Mouse (Mus musculus) CD4-positive helper T cell, adult 2 months (primary cell): ENCODE data around the gene Meis1.

ENCODE experiments used
- DNase-seq: peaks from one replicate; pipeline ENCODE4 v3.0.0-alpha.2; 2012; ENCODE audit warnings: low read depth, missing footprints, low spot score

The Meis1 gene

GRCm38 (mm10) chr11:19014441-19015161, 4.2 kb downstream of the Meis1 start:
- no peak for DNase-seq

- DNase-seq, result no peak
Measured at GRCm38 (mm10) chr11:19014113-19014440, 4.7 kb downstream of the Meis1 start.

DNA sequence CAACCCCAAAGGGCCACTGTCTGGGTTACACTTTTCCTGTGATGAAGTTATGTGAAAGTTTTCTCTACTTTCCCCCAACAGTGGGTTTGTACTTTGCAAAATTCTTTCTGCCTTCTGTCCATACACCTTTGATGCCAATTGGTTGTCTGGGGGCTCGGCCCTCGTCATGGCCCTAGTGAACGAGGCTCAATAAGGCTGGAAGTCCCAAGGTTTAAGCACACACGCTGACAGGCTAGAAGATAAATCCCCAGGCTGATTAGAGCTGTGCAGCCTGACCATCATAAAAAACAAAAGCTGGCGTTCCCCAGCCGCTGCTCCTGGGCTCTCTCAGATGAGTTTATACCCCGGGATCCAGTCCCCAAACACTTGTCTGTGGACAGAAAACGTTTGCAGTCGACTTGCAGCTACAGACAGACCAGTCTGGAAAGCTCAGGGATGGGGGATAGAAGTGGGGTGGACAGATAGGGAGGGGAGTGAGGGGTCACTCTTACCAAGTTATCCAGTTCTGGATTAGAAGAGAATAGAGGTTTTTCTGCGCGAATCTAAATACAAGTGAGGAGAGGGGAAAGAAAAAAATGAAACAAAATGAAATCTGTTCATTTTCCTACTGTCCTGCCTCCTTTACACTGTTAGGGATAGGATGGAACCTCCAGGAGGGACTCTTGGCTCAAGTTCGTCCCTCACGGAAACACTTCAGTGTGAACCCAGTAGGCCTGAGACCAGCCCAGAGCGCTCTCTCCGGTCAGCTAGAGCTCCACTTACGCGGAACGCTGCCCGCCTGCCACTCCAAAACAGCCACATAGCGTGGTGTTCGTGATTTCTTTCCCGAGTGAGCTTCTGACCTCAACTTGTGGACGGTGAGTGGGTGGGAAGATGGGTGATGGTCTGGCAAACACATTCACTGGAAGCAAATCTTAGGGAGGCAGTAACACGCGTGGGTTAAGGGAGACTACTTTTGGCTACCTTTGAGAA, 5.4 kb downstream of the Meis1 start:
- DNase-seq, result no peak

DNA sequence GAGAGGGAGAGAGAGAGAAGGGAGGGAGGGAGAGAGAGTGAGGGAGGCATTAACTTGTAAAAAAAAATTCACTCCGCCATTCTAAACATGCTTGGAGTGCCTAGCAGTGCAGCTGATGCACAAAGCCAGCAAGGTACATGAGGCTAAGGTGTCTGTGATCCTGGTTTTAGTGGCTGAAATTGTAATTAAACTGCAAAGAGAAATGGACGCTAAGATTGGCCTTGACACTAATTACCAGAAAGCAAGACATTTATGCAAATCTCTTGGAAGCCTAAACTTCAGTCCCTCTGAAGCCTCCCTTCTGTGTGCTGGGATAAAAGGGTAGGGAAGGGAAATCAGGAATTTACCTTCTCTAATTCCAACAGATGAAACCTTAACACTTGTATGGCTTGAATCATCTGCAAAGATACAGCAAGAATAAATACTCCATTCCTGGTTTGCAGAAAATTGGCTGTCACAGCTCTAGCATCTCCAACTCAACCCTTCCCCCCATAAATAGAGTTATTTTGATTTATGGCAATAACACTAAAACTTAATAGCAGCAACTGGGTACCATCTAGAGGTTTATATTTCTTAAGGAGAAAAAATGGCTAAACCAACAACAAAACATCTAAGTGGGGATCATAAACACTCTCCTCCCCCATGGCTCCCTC, 6.2 kb downstream of the Meis1 start:
- no peak for DNase-seq

DNA sequence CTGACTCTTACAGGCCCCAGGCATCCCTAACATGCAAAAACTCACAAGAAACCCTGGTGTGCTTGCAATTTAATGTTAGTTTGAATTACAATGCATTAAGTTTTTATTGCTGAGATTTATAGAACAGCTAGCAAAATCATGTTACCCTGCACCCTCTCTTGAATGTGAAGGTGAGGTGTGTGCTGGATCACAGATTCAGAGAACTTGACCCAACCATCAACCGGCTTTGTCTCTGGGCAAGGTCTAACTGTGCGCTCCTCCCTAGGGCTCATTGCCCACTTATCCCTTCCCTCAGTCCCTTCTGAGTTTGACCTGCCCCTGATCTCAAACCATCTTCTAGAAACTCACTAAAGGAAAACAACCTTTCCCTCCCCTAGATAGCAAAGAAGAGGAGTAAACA, 6.8 kb downstream of the Meis1 start:
- no peak for DNase-seq

DNA sequence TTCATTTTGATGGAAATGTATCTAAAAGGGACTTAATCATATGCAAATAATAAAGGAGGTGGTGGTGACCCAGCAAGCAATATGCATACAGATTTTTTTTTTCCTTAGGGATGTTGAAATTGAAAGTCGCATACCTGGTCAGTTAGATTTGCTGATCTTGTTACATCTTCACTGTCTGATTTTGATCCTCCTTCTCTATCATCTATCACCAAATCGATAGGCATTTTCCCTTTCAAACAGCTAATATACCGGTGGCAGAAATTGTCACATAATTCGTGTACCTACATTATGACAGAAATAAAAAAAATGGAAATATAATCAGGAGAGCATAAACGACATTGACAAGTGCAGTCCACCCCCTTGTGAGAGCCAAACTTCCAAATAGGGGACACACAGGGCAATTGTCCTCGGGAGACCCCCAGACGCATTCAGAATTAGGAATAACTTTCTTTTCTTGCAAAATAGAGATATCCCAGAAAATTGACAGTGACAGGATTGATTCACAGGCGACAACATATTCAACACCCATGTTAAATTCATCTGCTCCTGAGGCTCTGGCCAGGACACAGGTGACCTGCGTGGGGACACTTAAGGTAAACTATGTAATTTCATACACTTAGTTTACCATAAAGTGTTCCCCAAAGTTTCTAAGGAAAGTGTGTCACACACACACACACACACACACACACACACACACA, 7.5 kb downstream of the Meis1 start:
- DNase-seq, result no peak

- DNase-seq, result no peak
Measured at GRCm38 (mm10) chr11:19010396-19010811, 8.4 kb downstream of the Meis1 start.

DNA sequence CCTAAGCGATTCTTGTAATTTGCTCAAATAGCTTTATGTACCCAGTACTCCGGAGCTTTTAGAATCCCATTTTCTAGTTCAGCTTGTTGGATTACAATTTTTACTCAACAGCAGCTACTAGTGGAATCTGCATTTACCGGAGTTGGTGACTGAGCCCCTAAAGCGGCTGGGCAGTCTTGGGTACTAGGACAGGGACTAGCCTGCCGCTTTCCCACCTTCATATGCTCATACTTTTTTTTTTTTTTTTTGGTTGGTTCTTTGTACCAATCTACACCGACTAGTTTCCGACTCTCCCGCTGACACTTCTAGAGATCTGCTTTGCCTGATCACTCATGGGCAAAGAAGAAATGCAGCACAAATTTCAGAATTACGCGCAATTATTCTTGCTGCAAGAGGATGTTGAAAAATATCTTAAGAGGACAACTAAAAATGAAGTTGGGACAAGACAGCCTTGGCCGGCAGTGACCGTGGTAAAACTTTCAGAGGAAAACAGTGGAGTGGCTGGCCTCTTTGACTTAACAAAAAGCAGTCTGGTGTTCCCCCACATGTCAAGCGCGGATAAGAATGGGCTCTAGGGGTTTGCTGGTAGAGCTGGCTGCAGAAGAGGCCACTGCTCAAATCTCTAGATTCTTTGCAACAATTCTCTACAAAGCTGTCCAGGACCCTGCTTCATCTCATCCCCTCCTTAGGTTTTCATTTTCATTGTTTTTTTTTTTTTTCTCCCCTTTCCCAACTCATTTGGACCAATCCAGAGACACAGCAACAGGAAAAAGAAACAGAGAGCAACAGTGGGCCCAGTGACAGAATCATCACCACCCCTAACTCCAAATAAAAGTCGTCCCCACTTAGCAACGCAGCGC, 9.0 kb downstream of the Meis1 start:
- no peak for DNase-seq

GRCm38 (mm10) chr11:19008610-19009384, 10.0 kb downstream of the Meis1 start:
- no peak for DNase-seq

DNA sequence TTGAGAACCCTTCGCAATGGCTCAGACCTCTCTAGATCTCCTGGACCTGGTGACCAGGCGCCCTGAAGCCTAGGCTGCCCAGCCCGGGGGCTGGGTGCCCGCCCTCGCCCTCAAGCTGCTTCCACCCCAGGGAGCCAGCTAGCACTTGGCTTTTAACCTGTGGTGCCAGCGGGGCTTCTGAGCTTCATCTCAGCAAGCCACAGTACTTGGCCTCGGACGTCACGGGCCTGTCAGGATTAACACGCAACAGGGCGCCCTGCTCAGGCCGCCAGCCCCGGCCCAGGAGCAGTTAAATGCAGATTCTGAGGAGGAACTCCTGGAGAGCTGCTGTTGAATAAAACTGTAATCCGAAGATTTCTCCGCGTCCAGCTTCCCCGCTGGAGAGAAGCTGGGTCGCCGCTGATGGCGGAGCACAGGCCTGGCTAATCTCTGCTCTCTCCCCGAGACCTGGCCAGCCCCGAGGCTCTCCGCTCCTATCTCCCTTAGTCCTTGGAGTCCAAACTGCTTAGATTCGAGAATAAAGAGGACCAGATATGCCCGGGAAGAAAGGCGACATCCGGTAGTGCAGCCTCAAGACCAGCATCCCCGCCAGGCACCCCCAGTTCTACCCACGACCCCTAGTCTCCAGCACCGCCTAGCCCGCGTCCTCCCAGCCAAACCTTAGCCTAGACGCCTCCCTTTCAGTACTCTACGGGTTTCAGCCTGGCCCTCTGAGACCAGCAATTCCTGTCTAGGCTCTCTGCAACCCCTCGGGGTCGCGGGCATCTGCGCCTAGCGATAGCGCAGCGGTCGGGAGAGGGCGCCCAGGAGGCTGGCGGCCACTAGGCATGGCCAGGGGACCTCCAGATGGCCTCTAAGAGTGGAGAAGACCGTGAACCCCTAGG, 11.0 kb downstream of the Meis1 start:
- DNase-seq, result no peak

DNA sequence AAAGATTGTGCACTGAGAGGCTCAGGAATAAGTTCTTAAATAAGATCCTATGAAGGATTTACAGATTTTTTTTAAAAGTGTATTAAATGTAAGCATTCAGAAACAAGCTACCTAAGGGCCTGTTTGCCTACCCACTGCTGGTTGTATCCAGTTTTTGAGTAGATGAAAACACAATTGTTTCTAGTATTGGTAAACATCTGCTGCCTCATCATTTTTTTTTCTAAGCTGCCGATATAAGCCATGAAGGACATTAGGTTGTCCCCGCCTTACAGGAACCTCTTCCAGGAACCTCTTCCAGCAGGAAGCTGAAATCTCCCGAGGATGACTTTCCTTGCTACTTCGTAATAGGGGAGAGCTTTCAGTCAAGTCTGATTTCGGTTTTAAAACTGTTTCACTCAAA, 11.7 kb downstream of the Meis1 start:
- DNase-seq, result no peak

- DNase-seq, result no peak
Measured at GRCm38 (mm10) chr11:19005913-19006693, 12.7 kb downstream of the Meis1 start.

GRCm38 (mm10) chr11:19005007-19005912, 13.5 kb downstream of the Meis1 start:
- no peak for DNase-seq

DNA sequence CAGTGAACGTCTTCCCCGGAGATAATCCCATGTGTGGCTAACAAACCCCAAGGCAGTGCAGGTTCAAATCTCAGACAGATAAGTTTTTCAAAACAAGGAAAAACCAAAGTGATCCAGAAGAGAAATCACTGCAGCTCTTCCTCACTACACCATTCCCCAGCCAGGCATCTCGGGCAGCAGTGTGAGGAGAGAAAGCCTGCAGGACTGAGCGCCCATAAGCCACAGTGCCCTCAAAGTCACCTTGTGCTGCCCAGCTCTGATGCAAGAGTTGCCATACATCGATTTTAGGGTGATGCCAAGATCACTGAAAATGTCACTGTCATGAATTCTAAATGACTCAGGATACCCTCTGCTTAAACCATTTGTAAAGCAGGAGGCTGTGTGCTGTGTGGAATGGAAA, 15.7 kb downstream of the Meis1 start:
- DNase-seq, result no peak

DNA sequence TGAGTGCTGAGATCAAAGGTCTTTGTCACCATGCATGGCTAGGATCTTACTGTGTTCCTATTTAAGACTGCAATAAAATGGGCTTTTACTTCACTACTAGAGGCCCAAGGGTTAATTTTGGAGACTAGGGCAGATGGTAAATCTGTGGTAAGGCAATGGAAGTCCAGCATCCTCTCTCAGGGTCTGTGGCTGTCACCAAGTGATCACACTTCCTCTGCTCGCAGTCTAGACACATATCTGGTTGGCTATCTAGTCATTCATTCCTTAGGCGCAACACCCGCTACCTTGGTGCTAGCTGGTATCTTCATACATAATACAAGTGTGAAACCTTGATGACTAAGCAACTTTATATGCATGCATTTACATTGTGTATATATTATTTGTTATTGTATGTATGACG, 22.0 kb downstream of the Meis1 start:
- DNase-seq, result no peak

- DNase-seq, result no peak
Measured at GRCm38 (mm10) chr11:18996289-18996688, 22.5 kb downstream of the Meis1 start.

DNA sequence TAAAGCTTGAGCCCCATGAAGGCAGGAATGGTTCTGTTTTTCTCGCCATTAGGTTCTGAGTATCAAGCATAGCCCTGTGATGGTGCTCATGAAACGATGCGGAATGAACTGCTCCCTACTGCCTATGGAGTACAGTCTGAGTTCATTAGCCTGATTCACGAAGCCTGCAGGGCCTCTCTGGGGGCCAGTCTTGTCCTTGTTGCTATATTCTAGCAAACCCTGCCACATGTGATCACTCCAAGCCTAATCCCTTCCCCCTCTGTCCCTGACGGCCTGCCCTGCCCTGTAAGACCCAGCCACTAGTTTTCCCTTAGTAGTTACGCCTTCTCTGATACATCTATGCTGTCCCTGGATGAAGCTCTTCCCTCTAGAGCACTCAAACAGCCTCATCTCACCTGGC, 26.0 kb downstream of the Meis1 start:
- DNase-seq, result no peak
